Mouse (Mus musculus) heart, adult 2 months (tissue): ENCODE measurements around the gene Ndufa1. TPM values are rescaled to one million over a fixed set of nuclear protein-coding genes. Genes with fewer than 3 reads are reported as not detected.
"Not testable (repeated sequence)": the region's sequence is repeated elsewhere in the genome, so short reads cannot be mapped to it uniquely, and the experiment has no call there.

Experiments
- DNase-seq, 2 experiments: peaks; one replicate each; pipeline ENCODE4 v3.0.0; 2021
- H3K27ac ChIP-seq: fragments of 200-600 bp; 2 replicates; pipeline ENCODE4 v1.8.1; 2022
- H3K27me3 ChIP-seq: fragments of 200-500 bp; 2 replicates; pipeline ENCODE4 v1.6.1; 2012; ENCODE audit warnings: mild to moderate bottlenecking, low read length, inconsistent platforms, mixed read lengths; ENCODE audit not compliant: control insufficient read depth, insufficient read depth
- H3K36me3 ChIP-seq: fragments of 200-500 bp; 2 replicates; pipeline ENCODE4 v1.6.1; 2012; ENCODE audit warnings: low read length, inconsistent platforms; ENCODE audit not compliant: control insufficient read depth, insufficient read depth
- H3K4me1 ChIP-seq: fragments of 200-500 bp; 2 replicates; pipeline ENCODE4 v1.6.1; 2011; ENCODE audit warnings: low read length; ENCODE audit not compliant: control insufficient read depth, insufficient read depth
- H3K4me3 ChIP-seq: fragments of 200-600 bp; 2 replicates; pipeline ENCODE4 v1.8.1; 2022
- H3K79me2 ChIP-seq: fragments of 200-500 bp; replicated peaks from 2 replicates; pipeline ENCODE4 v1.6.1; 2012; ENCODE audit warnings: mild to moderate bottlenecking, inconsistent platforms, low read length, moderate library complexity, mixed read lengths; ENCODE audit not compliant: control insufficient read depth, insufficient read depth
- H3K9ac ChIP-seq: fragments of 200-500 bp; 2 replicates; pipeline ENCODE4 v1.6.1; 2012; ENCODE audit warnings: low read depth, mild to moderate bottlenecking, control low read depth, inconsistent platforms, low read length, mixed read lengths
- CTCF ChIP-seq: fragments of 200-600 bp; IDR thresholded peaks from 2 replicates; pipeline ENCODE4 v1.8.1; 2022; ENCODE audit warnings: antibody characterized with exemption, mild to moderate bottlenecking, moderate library complexity
- EP300 ChIP-seq: fragments of 200-500 bp; IDR thresholded peaks from 2 replicates; pipeline ENCODE4 v1.6.1; 2011; ENCODE audit warnings: low read depth, low read length, control low read depth; ENCODE audit not compliant: insufficient read depth
- POLR2A ChIP-seq: fragments of 200-500 bp; IDR thresholded peaks from 2 replicates; pipeline ENCODE4 v1.6.1; 2011; ENCODE audit warnings: mild to moderate bottlenecking, low read depth, low read length, control low read depth; ENCODE audit not compliant: insufficient read depth
- WGBS: fragments of 180-500 bp; shearing (Covaris S2); methylation state at CpG from one replicate; pipeline ENCODE4 v1.1.7; 2018; 5-methylcytosine and 5-hydroxymethylcytosine counted together
- intact Hi-C: fragments of 180-260 bp; cut with DNase I; formaldehyde crosslinking; loops from one replicate; pipeline ENCODE4 v1.15.1; 2025
- polyA plus RNA-seq: library from polyadenylated mRNA; depleted of rRNA; stranded (reverse); fragments of >200 nt; gene quantifications from 2 replicates; pipeline ENCODE4 v1.2.3, GENCODE M21; 2012
- total RNA-seq, 2 experiments: library from RNA; stranded (reverse); gene quantifications; 2 replicates each; pipeline ENCODE4 v1.2.3; 2021

Ndufa1 gene
- total and polyA plus RNA-seq, 3 experiments, result 816 to 1,094 (median 925) TPM

DNA sequence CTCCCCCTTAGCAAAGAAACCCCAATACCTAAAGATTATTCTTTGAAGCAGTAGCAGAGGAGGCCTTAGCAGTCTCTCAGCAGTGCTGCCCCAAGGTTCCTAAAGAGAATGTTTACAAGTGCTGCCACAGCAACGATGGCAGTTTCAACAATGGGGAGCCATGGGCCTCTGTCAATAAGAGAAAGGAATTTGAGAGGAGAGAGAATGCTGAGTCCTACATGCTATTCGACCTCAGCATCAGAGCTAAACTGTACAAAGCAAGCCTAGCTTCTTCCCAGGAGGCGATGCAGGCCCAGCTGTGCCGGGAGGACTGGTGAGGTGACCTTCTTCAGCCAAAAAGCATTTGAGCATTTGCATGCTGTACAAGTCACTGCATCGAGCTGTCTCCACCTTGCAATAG is 22.2 kb downstream of the Ndufa1 start, which contains the start of gene Akap14:
TSS of gene Akap14 (minus strand) at position 101 of the 400 bp plus-strand sequence.
- intact Hi-C loops, result loop anchor here (2.0 kb wide), 1 partner anchor 20 kb away; no protein-coding TSS in a partner anchor
- Histone ChIP-seq H3K4me1 (no peaks in the 10 kb centered on the region), H3K27ac (no peak within 1 kb of the TSS), H3K4me3 (no peak within 1 kb of the TSS), H3K27me3 (no peaks in the 10 kb centered on the region), H3K9ac (no peak within 1 kb of the TSS), H3K79me2 (no peaks in the 10 kb centered on the region), H3K36me3 (no peaks in the 10 kb centered on the region)
- TF ChIP-seq POLR2A (no peak), EP300 (no peak), CTCF (no peak)
- 56% methylated on average over 5 of the region's 5 CpGs for WGBS
- no peak for DNase-seq

DNA sequence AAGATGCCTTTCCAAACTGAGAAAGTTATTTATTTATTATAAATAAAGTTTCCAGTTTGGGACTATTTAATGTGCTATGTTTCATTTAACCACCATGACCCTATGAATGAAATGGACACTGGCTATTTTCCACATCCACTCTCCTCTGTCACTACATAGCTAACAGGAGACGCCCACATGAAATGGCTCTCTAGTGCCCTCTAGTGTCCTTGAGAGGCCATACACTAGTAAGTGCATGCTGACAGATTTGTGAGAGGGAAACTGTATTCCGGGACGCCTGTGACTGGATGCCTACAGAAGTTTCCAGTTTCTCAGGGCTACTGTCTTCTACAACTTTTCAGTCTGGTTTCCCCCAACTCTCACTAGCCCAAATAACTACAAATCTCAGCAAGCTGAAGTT is 23.9 kb downstream of the Ndufa1 start:
- Histone ChIP-seq H3K9ac (no peak overlapping the region), H3K27ac (no peak overlapping the region), H3K36me3 (no peaks in the 10 kb centered on the region), H3K4me3 (no peak overlapping the region), H3K4me1 (no peaks in the 10 kb centered on the region), H3K27me3 (no peaks in the 10 kb centered on the region), H3K79me2 (no peaks in the 10 kb centered on the region)
- 26% methylated on average over 3 of the region's 3 CpGs for WGBS
- peak in 1 of 2 experiments; percentile 11 for DNase-seq
- TF ChIP-seq POLR2A (no peak), CTCF (peak; percentile 89)
- intact Hi-C loops, result no loop called here

DNA sequence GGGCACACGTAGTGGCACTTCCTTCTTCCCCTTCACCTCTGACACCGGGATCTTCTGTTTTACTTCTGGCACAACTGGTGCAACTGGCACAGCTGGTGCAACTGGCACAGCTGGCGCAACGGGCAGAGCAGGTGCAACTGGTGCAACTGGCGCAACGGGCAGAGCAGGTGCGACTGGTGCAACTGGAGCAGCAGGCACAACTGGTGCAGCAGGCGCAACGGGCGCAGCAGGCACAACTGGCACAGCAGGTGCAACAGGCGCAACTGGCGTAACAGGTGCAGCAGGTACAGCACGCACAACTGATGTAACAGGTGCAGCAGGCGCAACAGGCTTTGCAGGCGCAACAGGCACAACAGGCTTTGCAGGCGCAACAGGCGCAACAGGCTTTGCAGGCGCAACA is 27.8 kb downstream of the Ndufa1 start:
- Histone ChIP-seq H3K27ac (no peak overlapping the region), H3K27me3 (no peaks in the 10 kb centered on the region), H3K36me3 (no peaks in the 10 kb centered on the region), H3K4me3 (no peak overlapping the region), H3K79me2 (no peaks in the 10 kb centered on the region), H3K9ac (no peak overlapping the region), H3K4me1 (no peaks in the 10 kb centered on the region)
- DNase-seq, result no peak
- no peak for TF ChIP-seq CTCF
- TF ChIP-seq EP300, result no peak
- TF ChIP-seq POLR2A, result no peak
- intact Hi-C loops, result no loop called here
- 82% methylated on average over 18 of the region's 18 CpGs for WGBS

DNA sequence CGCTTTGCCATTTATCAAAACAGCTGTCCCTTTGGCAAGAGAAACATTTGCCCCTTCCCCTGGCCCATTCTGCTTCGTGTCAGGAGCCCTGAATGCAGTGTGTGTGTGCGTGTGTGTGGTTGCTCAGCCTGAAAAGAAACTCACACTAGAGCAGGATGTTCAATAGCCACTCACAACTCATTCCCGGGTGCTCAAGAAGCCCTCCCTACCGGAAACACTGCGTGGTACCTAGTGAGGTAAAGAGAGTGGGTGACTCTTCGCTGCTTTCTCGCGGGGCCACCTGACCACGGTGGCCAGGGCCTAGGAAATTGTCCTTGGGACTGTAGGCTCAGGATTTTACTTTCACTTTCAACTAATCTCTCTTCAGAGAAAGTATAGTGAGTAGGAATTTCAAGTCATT is 29.8 kb downstream of the Ndufa1 start:
- Histone ChIP-seq H3K9ac (no peak overlapping the region), H3K4me1 (no peaks in the 10 kb centered on the region), H3K36me3 (no peaks in the 10 kb centered on the region), H3K4me3 (no peak overlapping the region), H3K79me2 (no peaks in the 10 kb centered on the region), H3K27ac (no peak overlapping the region), H3K27me3 (no peaks in the 10 kb centered on the region)
- WGBS, result 69% methylated on average over 10 of the region's 10 CpGs
- no peak for TF ChIP-seq POLR2A
- DNase-seq, result no peak
- intact Hi-C loops, result no loop called here

DNA sequence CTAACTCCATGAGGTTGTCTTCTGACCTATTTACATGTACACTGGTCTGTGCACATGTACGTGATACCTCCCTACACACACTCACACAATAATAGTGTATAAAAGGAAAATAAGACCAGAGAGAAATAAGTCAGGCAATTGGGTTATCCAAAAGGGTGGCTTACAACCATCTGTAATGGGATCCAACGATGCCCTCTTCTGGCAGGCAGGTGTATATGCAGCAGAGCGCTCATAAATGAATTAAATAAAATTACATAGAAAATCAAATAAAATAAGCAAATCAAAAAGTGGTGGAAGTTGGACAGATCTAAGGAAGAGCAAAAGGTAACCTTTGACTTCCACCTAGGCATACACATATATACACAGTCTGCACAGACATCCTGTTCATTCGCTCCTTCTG is 33.1 kb downstream of the Ndufa1 start:
- Histone ChIP-seq H3K36me3 (no peaks in the 10 kb centered on the region), H3K9ac (no peak overlapping the region), H3K79me2 (no peaks in the 10 kb centered on the region), H3K27ac (no peak overlapping the region), H3K27me3 (no peaks in the 10 kb centered on the region), H3K4me3 (no peak overlapping the region), H3K4me1 (no peaks in the 10 kb centered on the region)
- DNase-seq, result no peak
- intact Hi-C loops, result no loop called here
- WGBS, result 66% methylated on average over 4 of the region's 4 CpGs
- no peak for TF ChIP-seq POLR2A
- no peak for TF ChIP-seq EP300
- peak; percentile 65 for TF ChIP-seq CTCF

DNA sequence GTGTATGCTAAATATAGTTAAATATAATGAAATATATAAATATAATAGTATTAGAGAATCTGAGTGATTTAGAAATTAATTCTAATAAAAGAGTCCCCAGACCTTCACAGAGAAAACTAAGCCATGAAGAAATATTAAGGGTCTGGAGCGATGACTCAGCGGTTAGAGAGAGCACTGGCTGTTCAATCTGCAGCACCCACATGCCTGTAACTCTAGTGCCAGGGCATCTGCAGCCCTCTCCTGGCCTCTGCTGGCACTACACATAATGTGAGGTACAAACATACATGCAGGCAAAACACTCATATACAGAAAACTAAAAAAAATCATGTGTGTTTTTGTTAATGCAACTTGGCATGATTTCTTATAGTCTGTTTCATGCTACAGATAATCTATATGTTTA is 46.0 kb downstream of the Ndufa1 start:
- H3K9ac ChIP-seq, result no peak overlapping the region
- intact Hi-C loops, result no loop called here
- WGBS, result 88% methylated on average over 2 of the region's 2 CpGs
- no peaks in the 10 kb centered on the region for H3K79me2 ChIP-seq
- no peak for DNase-seq
- no peak overlapping the region for H3K27ac ChIP-seq
- no peaks in the 10 kb centered on the region for H3K36me3 ChIP-seq
- no peaks in the 10 kb centered on the region for H3K4me1 ChIP-seq
- TF ChIP-seq CTCF (0 out of 2 replicates have a peak, but pooled peaks have one; percentile 20), EP300 (no peak), POLR2A (no peak)
- H3K4me3 ChIP-seq, result no peak overlapping the region
- no peaks in the 10 kb centered on the region for H3K27me3 ChIP-seq

DNA sequence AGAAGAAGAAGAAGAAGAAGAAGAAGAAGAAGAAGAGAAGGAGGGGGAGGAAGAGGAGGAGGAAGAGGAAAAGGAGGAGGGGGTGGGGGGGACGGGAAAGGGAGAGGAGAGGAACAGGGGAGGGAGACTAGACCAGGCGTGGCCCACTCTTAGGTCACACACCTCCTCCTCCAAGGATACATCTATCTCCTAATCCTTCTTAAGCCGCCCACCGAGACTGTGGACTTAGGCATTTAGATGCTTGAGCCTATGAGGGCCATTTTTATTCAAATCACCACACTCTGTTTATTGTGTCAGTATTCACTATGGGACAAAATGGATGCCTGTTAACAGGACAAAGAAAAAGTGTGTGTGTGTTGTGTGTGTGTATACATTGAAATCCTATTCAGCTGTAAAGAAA is 46.5 kb downstream of the Ndufa1 start:
- intact Hi-C loops, DNase-seq: not testable (repeated sequence)
- 59% methylated on average over 2 of the region's 4 CpGs for WGBS

More for the DNA sequence above, 46.5 kb downstream of the Ndufa1 start:
- not testable (repeated sequence) for H3K27me3 ChIP-seq, H3K9ac ChIP-seq, H3K4me3 ChIP-seq, H3K27ac ChIP-seq, H3K4me1 ChIP-seq, H3K36me3 ChIP-seq, H3K79me2 ChIP-seq
